Mouse (Mus musculus) bone marrow macrophage, adult 2 months (primary cell): Measurements from ENCODE around the gene Tldc2.

Source experiments
- CTCF ChIP-seq: IDR thresholded peaks from 2 replicates; pipeline ENCODE4 v1.5.1; 2012; ENCODE audit warnings: low read depth, mild to moderate bottlenecking, low read length, moderate library complexity
- POLR2A ChIP-seq: IDR thresholded peaks from 2 replicates; pipeline ENCODE4 v1.6.1; 2012; ENCODE audit warnings: mild to moderate bottlenecking, low read depth, low read length, borderline replicate concordance

DNA sequence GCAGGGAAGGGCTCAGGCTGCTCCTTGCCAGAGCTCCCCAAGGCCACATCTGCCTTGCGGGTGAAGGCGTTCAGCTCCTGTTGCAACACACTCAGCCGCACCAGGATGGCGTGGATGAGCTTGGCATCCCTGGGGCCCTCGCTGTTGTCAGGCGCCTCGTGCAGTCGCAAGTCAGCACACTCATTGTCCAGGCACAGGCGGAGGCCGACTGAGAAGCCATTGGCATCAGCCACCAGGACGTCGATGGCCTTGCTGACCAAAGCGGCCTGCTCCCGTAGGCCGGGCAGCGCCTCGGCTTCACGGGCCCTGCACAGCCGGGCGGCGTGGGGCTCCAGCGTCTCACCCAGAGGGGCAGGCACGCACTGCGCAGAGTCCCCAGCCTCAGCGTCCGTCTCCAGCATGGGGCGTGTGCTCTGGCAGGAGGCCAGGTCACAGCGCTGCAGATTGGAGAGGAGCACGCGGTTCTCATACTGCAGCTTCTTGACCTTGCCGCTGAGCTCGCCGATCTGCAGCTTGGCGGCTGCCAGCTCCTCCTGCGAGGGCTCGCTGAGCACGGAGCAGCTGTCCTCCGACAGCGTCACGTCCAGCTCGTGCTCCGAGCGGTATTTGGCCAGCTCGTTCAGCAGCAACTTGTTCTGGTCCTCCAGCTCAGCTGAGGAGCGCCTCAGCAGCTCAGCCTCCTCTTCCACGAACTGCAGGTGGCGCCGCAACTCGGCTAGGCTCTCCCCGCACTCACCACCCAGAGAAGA is 46.8 kb upstream of the Tldc2 start:
- TF ChIP-seq CTCF: no peak
- no peak for TF ChIP-seq POLR2A
